Mouse (Mus musculus): Measurements from ENCODE around the gene Agpat3. TPM values are rescaled to one million over a fixed set of nuclear protein-coding genes. Genes with fewer than 3 reads are reported as not detected.
A peak's percentile ranks its signal among the peaks of the same experiment; 100 is the strongest.

Agpat3 gene
- polyA plus RNA-seq, 1 experiment from 2014 or later, result 98.9 TPM

DNA sequence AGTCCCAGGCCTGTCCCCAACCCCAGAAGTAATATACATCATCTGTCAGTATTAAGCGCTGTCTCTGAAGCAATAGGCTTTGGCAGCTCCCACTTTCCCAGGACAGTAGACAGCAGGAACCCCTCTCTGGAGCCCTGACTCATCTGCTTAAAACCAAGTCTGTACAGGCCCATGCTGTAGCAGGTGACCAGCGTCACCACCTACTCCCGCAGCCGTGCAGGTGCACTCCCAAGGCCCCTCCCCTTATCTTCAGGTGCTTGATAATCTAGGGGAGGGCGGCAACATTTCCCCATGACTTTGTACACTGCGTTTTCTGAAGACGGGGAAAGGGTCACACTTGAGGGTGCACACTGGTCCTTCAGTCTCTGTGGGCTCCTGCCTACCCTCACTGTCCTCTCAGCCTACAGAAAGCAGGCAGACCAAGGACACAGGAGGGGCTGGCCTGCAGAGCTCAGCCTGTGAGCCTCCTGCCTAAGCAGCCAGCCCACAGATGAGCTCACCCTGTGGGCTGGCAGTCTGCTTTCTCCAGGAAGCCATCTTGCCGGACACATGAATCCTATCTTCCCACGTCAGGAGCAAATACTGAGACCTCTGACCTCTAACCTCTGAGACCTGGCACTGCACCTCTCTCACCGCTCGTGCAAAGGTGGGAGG is 34.9 kb downstream of the Agpat3 start:
- ChIA-PET POLR2A (no interaction called here), CTCF (interaction anchor here (1.1 kb wide), 1 partner anchor 38 kb away, joined by 3 read pairs; no protein-coding TSS in a partner anchor)
- TF ChIP-seq CTCF (IDR thresholded peaks at IDR 0.05), result no peak
- in situ Hi-C loops (cut with MboI; ENCODE audit: low pct_unique_long_range_greater_than_20kb), result no loop called here
- no peak for ATAC-seq
- H3K27me3 ChIP-seq, result no peaks in the 10 kb centered on the region
- no peak for DNase-seq (ENCODE audit: low read depth, low spot score)

- no peaks in the 10 kb centered on the region for H3K27me3 ChIP-seq
- POLR2A ChIA-PET, result no interaction called here
- ATAC-seq, result no peak
- no peak for TF ChIP-seq CTCF (IDR thresholded peaks at IDR 0.05)
- in situ Hi-C loops (cut with MboI; ENCODE audit: low pct_unique_long_range_greater_than_20kb), result no loop called here
- CTCF ChIA-PET, result interaction anchor here (1.1 kb wide), 1 partner anchor 37 kb away, joined by 3 read pairs; no protein-coding TSS in a partner anchor
- DNase-seq (ENCODE audit: low read depth, low spot score), result no peak
Observed at GRCm38 (mm10) chr10:78316228-78317087, 35.8 kb downstream of the Agpat3 start.

- no peak for ATAC-seq
- POLR2A ChIA-PET, result no interaction called here
- CTCF ChIA-PET, result no interaction called here
- DNase-seq (ENCODE audit: low read depth, low spot score), result no peak
- H3K27me3 ChIP-seq, result no peaks in the 10 kb centered on the region
- no peak for TF ChIP-seq CTCF (IDR thresholded peaks at IDR 0.05)
- in situ Hi-C loops (cut with MboI; ENCODE audit: low pct_unique_long_range_greater_than_20kb), result no loop called here
Observed at GRCm38 (mm10) chr10:78315145-78315544, 37.1 kb downstream of the Agpat3 start.

DNA sequence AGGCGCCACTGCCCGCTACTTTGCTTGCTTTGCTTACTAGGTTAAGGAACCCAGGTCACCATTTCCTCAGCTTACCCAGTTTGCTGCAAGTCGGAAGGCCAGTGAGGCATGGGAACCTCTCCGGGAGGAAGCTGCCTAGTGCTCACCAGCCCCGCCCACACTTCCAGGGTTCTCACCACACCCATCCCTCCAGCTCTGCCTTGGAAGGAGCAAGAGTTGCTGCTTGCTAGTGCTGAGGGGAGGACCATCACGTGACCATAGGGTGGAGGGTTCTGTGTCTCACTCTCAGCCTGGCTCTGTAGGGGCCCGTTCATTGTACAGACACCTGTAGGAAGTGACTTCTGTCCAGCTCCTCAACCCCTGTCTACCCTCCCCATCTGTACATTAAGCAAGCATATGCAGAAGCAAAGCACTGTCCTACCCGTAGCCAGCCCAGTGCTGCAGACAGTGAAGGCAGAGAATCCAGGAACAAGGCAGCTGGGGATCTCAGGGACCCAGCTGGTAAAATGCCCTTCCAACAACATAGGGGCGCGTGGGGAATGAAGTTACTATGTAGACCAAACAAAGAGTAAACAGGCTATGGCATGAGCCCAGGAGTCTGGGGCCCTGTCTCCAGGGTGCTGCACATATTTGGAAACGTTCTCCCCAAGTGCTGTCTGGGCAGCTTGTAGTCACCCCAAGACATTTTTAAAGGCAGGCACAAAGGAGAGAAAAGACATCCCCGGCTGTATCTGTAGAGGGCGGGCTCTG is 40.2 kb downstream of the Agpat3 start:
- POLR2A ChIA-PET, result interaction anchor here (0.8 kb wide), 1 partner anchor 13 kb away, joined by 4 read pairs; no protein-coding TSS in a partner anchor
- in situ Hi-C loops (cut with MboI; ENCODE audit: low pct_unique_long_range_greater_than_20kb), result no loop called here
- DNase-seq (ENCODE audit: low read depth, low spot score) (no peak), ATAC-seq (no peak)
- CTCF ChIA-PET, result interaction anchor here (0.9 kb wide), 1 partner anchor 14 kb away, joined by 3 read pairs; no protein-coding TSS in a partner anchor
- TF ChIP-seq CTCF (IDR thresholded peaks at IDR 0.05), result no peak
- no peaks in the 10 kb centered on the region for H3K27me3 ChIP-seq

DNA sequence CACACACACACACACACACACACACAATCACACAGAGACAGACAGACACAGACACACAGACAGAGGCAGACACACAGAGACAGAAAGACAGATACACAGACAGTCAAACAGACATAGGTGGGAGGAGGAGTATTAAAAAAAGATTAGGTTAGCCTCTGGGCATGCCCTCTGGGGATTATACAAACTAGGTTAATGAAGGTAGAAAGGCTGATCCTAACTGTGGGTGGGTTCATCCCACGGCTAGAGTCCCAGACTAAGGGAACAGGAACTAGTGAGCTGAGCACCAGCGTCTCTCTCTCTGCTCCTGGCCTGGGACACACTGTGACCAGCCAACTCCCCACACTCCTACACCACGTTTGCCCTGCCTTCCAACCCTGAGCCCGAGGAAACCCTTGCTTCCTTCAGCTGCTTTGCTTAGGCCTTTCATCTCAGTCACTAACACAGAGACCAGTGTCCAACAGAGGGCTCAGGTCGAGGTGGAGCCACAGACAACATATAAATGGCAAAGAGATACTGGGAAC is 41.5 kb downstream of the Agpat3 start:
- no peak for TF ChIP-seq CTCF (IDR thresholded peaks at IDR 0.05)
- DNase-seq (ENCODE audit: low read depth, low spot score) (no peak), ATAC-seq (no peak)
- H3K27me3 ChIP-seq, result no peaks in the 10 kb centered on the region
- in situ Hi-C loops (cut with MboI; ENCODE audit: low pct_unique_long_range_greater_than_20kb), result no loop called here
- CTCF ChIA-PET, result interaction anchor here (1.2 kb wide), 1 partner anchor 32 kb away, joined by 3 read pairs; no protein-coding TSS in a partner anchor
- POLR2A ChIA-PET, result interaction anchor here (0.6 to 0.7 kb wide), 2 partner anchors 10 to 67 kb away, joined by 3 to 5 read pairs; no protein-coding TSS in a partner anchor

DNA sequence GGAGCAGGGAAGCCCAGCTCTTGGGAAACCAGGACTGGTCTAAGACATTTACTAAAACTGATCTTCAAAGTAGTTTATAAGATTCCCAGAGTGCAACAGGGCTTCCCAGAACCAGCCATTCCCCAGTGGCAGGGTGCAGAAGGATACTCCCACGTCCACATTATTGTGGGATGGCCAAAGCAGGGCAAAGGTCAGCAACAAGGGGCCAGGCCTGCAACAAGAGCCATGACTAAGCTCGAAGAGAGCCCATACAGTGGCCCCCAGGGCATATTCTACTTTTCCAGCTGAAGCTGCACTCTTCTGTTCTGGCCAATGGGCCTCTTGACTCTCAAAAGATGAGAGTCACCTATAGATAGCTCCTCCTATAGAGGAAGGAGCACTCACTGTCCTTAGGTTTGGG is 43.7 kb downstream of the Agpat3 start:
- no peaks in the 10 kb centered on the region for H3K27me3 ChIP-seq
- ChIA-PET POLR2A (no interaction called here), CTCF (interaction anchor here (1.1 to 2.2 kb wide), 3 partner anchors 9 to 83 kb away, joined by 3 to 6 read pairs (median 6); no protein-coding TSS in a partner anchor)
- ATAC-seq (no peak), DNase-seq (ENCODE audit: low read depth, low spot score) (no peak)
- no peak for TF ChIP-seq CTCF (IDR thresholded peaks at IDR 0.05)
- in situ Hi-C loops (cut with MboI; ENCODE audit: low pct_unique_long_range_greater_than_20kb), result no loop called here

GRCm38 (mm10) chr10:78307391-78307790 is 44.9 kb downstream of the Agpat3 start:
- ATAC-seq (no peak), DNase-seq (ENCODE audit: low read depth, low spot score) (no peak)
- H3K27me3 ChIP-seq, result no peaks in the 10 kb centered on the region
- ChIA-PET POLR2A (no interaction called here), CTCF (no interaction called here)
- in situ Hi-C loops (cut with MboI; ENCODE audit: low pct_unique_long_range_greater_than_20kb), result no loop called here
- no peak for TF ChIP-seq CTCF (IDR thresholded peaks at IDR 0.05)

- CTCF ChIA-PET, result no interaction called here
- ATAC-seq, result no peak
- H3K27me3 ChIP-seq, result no peaks in the 10 kb centered on the region
- no peak for TF ChIP-seq CTCF (IDR thresholded peaks at IDR 0.05)
- DNase-seq (ENCODE audit: low read depth, low spot score), result no peak
- POLR2A ChIA-PET, result no interaction called here
- in situ Hi-C loops (cut with MboI; ENCODE audit: low pct_unique_long_range_greater_than_20kb), result no loop called here
Observed at GRCm38 (mm10) chr10:78306027-78306426, 46.3 kb downstream of the Agpat3 start.

GRCm38 (mm10) chr10:78304996-78305395 is 47.3 kb downstream of the Agpat3 start:
- CTCF ChIA-PET, result no interaction called here
- POLR2A ChIA-PET, result interaction anchor here (0.6 kb wide), 1 partner anchor 51 kb away, joined by 5 read pairs; no protein-coding TSS in a partner anchor
- no peak for TF ChIP-seq CTCF (IDR thresholded peaks at IDR 0.05)
- H3K27me3 ChIP-seq, result no peaks in the 10 kb centered on the region
- in situ Hi-C loops (cut with MboI; ENCODE audit: low pct_unique_long_range_greater_than_20kb), result no loop called here
- ATAC-seq (peak; percentile 26), DNase-seq (ENCODE audit: low read depth, low spot score) (peak; percentile 75)

DNA sequence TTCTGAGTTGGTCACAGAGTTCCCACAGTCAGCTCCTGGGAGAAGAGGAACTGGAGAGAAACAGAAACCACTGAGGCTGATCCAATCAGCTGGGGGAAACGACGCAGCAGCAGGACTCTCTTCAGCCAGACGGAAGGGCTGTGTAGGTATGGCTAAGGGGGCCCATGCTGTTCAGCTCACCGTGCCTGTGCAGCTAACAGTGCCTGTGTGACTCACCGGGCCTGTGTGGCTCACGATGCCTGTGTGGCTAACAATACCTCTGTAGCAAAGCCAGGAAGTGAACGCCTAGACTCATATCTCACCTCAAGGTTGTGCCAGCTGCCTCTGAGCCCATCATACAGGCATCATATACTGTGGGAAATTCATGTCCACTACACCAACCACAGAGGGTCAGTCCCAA is 48.6 kb downstream of the Agpat3 start:
- TF ChIP-seq CTCF (IDR thresholded peaks at IDR 0.05), result no peak
- no peak for DNase-seq (ENCODE audit: low read depth, low spot score)
- H3K27me3 ChIP-seq, result no peaks in the 10 kb centered on the region
- ChIA-PET CTCF (no interaction called here), POLR2A (no interaction called here)
- no peak for ATAC-seq
- in situ Hi-C loops (cut with MboI; ENCODE audit: low pct_unique_long_range_greater_than_20kb), result no loop called here

All from Patski (cell line).